Mouse (Mus musculus): ENCODE results near the gene Actr3b.
"Not testable (repeated sequence)": the region's sequence is repeated elsewhere in the genome, so short reads cannot be mapped to it uniquely, and the experiment has no call there.

The Actr3b gene

GRCm38 (mm10) chr5:25759460-25760409 lies at the start of gene Actr3b:
Gene Actr3b, plus strand, starts transcription at chr5:25759997.
- peak; percentile 82 for DNase-seq (ENCODE audit: low read depth, low spot score)

GRCm38 (mm10) chr5:25713001-25713706 lies 46.6 kb upstream of the Actr3b start:
- DNase-seq (ENCODE audit: low read depth, low spot score) = not testable (repeated sequence)

DNA sequence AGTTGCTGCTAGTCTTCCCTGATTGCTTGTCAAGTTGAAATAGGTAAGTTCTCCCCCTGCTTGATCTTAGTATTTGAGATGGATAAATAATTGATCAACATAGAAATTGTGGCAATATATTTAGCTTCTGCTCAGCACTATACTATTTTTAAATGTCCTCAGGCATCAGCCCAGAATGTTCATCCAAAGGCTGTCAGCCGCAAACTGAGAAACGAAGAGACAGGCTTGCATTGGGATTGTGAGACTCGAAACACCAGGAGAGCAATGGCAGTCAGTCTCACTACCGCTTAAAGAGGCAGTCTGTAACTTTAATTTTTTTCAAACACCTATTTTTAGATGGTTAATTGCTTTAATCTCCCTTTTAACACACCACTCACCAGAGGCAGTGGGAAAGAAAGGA lies 40.4 kb upstream of the Actr3b start:
- DNase-seq (ENCODE audit: low read depth, low spot score) = no peak

GRCm38 (mm10) chr5:25723016-25723415 lies 36.8 kb upstream of the Actr3b start:
- DNase-seq (ENCODE audit: low read depth, low spot score) = no peak

GRCm38 (mm10) chr5:25724134-25724675 lies 35.6 kb upstream of the Actr3b start:
- DNase-seq (ENCODE audit: low read depth, low spot score) = no peak

DNA sequence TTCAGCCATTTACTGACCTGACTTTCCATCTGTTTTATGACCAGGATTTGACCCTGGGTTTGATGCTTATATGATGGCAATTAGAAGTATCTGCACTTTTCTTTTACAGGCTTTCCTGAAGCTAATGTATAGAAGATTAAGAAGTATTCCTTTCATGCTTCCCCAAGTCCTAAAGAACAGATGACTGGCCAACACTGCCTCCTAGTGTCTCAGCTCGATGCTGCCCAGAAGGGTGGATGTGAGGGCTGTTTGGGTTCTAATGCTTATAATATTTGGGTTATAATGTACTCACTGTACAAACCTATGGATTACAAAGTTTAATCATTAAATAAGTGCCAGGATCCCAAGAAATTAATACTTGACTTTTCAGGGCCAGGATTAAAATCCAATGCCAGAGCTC lies 25.5 kb upstream of the Actr3b start:
- peak; percentile 43 for DNase-seq (ENCODE audit: low read depth, low spot score)

DNA sequence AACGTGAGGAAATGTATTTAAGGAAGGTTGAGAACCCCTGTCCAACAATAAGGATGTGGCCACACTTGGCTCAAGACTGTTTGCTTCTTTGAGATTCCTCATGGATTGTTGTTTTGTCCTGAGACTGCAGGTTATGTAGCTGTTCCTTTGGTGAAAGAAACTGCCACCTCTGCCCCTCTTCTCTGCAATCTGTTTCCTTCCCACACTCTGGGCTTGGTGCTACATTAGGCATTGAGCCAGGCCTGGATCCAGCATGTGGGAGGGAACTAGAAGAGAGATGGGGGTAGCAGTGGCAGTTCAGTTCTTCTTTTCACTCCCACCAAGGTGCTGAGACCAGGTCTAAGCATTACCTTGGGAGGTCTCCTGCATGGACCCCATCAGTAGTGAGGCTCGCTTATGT lies 23.9 kb upstream of the Actr3b start:
- no peak for DNase-seq (ENCODE audit: low read depth, low spot score)

- DNase-seq (ENCODE audit: low read depth, low spot score) = no peak
These were observed 21.3 kb upstream of the Actr3b start for GRCm38 (mm10) chr5:25738448-25738847.

- DNase-seq (ENCODE audit: low read depth, low spot score) = not testable (repeated sequence)
These were observed 20.9 kb upstream of the Actr3b start for GRCm38 (mm10) chr5:25738902-25739301.

DNA sequence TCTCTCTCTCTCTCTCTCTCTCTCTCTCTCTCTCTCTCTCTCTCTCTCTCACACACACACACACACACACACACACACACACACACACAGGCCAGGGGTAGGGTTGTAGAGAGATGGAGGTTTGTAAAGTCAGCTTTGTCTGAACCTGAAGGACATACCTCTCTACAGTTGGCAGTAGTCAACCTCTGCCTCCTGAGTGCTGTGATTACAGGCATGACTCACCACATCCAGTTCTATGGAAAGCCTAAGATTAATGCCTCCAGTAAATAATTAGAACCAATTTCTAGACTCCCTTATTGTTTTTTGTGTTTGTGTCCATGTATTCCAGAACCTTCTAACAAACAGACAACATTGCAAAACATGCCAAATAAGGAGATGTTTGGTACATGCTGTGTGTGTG lies 11.9 kb upstream of the Actr3b start:
- DNase-seq (ENCODE audit: low read depth, low spot score) = no peak

DNA sequence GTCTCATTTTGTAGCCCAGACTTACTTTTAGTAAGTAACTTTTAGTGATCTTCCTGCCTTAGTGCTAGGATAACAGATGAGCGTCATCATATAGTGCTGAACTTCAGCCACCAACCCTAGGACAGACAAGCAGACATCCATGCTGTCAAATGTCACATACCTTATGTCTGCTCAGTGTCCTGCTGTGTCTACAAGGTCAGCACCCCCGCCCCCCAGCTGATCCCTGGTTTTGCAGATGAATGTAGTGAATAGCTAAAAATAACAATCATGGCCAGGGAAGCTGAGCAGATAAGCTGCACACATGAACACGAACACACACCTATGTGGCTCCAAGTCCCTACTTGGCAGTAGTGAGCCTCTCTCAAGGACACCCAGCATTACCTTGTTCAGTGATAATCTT lies 11.2 kb upstream of the Actr3b start:
- no peak for DNase-seq (ENCODE audit: low read depth, low spot score)

DNA sequence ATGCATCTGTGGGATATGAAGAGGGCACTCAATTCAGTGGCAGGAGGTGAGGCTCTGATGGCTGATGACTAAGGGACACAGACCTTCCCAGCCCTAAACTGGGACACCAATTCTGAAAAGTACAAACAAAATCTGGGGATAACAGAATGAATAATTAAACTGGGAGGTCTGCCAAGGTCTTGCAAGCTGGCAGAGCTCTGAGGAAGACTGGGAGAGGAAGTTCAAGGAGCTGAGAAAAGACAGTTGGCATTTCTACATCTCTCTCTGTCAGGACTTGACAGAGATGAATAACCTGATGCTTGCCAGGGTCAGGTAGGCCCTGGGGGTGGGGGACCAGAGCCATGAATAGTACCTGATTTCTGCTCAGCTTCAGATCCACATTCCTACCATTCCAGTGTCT lies 8.2 kb upstream of the Actr3b start:
- no peak for DNase-seq (ENCODE audit: low read depth, low spot score)

- no peak for DNase-seq (ENCODE audit: low read depth, low spot score)
These were observed 6.9 kb upstream of the Actr3b start for GRCm38 (mm10) chr5:25752862-25753261.

- no peak for DNase-seq (ENCODE audit: low read depth, low spot score)
These were observed 6.1 kb upstream of the Actr3b start for GRCm38 (mm10) chr5:25753556-25754235.

GRCm38 (mm10) chr5:25754236-25754766 lies 5.5 kb upstream of the Actr3b start:
- DNase-seq (ENCODE audit: low read depth, low spot score) = no peak

DNA sequence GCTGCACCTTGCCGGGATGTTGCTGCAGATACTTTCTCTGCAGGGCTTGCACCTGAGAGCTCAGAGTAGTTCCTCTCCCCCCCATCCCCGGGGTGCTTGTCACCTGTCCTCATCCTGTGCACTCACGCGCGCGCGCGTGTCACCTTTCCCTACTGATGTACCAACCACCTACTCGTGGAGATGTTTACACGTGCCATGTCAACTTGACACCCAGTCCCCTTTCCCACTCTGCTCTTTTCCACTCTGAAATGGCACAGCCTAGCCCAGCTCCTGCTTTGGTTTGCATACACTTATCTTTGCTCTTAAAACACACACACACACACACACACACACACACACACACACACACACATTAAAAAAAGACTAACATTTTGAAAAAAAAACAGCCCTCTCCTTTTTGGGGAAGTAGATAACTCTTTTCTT lies 624 bp downstream of the Actr3b start:
- no peak for DNase-seq (ENCODE audit: low read depth, low spot score)

DNA sequence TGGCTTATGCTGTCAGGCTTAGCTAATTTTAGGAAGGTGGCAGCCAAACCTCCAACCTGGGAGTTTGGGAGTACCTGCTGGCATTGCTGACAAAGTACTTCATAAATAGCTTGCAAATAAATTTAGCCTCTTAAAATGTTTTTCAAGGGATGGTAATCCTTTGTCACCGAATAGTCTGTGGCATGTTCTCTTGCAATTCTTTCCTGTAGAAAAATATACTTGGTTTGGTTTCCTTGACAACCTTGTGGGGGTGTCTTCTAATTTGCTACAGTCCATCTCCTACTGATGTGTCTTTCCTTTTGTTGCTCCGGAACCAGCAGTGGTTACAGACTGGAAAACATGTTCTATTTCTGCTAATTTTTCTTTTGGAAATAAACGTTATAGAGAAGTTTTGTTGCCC lies 1.1 kb downstream of the Actr3b start:
- DNase-seq (ENCODE audit: low read depth, low spot score) = no peak

- no peak for DNase-seq (ENCODE audit: low read depth, low spot score)
These were observed 2.1 kb downstream of the Actr3b start for GRCm38 (mm10) chr5:25761850-25762249.

GRCm38 (mm10) chr5:25769006-25769405 lies 9.2 kb downstream of the Actr3b start:
- no peak for DNase-seq (ENCODE audit: low read depth, low spot score)

DNA sequence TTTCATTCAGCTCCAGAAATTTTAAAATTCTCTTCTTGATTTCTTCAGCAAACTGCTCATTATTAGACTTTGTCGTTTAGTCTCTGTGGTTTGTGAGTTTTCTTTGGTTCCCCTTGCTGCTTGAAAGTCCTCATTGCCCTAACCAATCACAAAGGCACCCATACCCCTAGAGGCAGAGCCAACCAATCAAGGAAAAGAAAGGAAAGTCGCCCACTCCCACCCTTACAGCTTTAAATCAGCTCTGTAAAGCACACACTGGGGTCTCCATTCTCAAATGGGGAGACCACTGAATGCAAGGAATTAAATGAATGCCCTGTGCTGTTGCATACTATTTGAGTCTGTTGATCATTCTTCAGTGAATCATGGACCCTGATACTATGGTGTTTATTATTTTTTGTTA lies 9.6 kb downstream of the Actr3b start:
- DNase-seq (ENCODE audit: low read depth, low spot score) = no peak

DNA sequence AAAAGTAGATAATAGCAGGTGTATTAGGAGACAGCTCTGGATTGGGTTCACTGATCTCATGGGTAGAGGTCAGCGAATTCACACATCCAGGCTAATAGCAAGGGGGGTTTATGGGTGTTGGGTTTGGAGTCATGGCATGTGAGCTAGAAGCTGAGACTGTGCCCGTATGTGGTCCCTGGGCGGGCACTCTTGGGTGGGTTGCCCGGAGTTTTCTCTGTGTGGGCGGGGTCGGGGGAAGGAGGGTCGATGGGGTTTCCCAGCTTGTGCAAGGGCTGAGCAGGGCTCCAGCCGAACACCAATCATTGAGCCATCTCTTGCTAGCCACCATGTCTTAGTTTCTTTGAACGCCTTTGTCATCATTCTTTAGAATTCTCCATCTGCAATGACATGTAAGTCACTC lies 12.7 kb downstream of the Actr3b start:
- no peak for DNase-seq (ENCODE audit: low read depth, low spot score)
